Mouse (Mus musculus): Measurements from ENCODE around the gene Wfdc1. TPM values are rescaled to one million over a fixed set of nuclear protein-coding genes. Genes with fewer than 3 reads are reported as not detected.

The Wfdc1 gene
- polyA plus RNA-seq, 1 experiment from 2014 or later: 0.25 TPM

GRCm38 (mm10) chr8:119694696-119695095, 28.5 kb downstream of the Wfdc1 start:
- ATAC-seq (ENCODE audit: insufficient number of reproducible peaks, insufficient read depth, low FRiP score, low TSS enrichment, low read depth): no peak
- H3K27ac ChIP-seq: no peak overlapping the region
- no peak overlapping the region for H3K4me3 ChIP-seq
- H3K4me2 ChIP-seq: no peak overlapping the region
- WGBS: 58% methylated on average over 7 of the region's 7 CpGs
- peaks cover 12% of the 10 kb centered on the region for H3K4me1 ChIP-seq
- H3K27me3 ChIP-seq: peaks cover 21% of the 10 kb centered on the region
- no peaks in the 10 kb centered on the region for H3K9me3 ChIP-seq
- no peaks in the 10 kb centered on the region for H3K36me3 ChIP-seq
- H3K9ac ChIP-seq: no peak overlapping the region

DNA sequence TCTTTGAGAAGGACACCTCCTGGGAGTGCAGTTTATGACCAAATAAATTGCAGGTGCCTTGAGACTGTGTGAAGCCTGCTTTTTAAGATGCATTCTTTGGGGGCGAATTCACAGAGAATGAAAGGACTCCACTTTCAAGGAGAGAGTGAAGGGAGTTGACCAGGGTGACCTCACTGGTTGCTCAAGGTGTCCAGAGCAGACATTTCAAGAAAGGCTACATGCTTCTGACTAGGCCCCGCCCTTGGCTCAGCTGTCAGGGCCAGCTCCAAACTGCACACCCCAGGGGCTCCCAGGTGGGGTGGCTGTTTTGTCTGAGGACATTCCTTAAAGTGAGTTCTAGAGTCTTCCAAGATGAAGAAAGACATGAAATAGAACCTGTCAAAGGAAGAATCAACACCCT, 31.0 kb downstream of the Wfdc1 start:
- no peak for ATAC-seq (ENCODE audit: insufficient number of reproducible peaks, insufficient read depth, low FRiP score, low TSS enrichment, low read depth)
- H3K36me3 ChIP-seq: no peaks in the 10 kb centered on the region
- H3K4me1 ChIP-seq: peaks cover 17% of the 10 kb centered on the region
- no peak overlapping the region for H3K9ac ChIP-seq
- H3K27me3 ChIP-seq: peaks cover 46% of the 10 kb centered on the region
- no peak overlapping the region for H3K4me3 ChIP-seq
- H3K27ac ChIP-seq: no peak overlapping the region
- 77% methylated on average over 2 of the region's 2 CpGs for WGBS
- H3K9me3 ChIP-seq: no peaks in the 10 kb centered on the region
- no peak overlapping the region for H3K4me2 ChIP-seq

GRCm38 (mm10) chr8:119698960-119699359, 32.8 kb downstream of the Wfdc1 start:
- ATAC-seq (ENCODE audit: insufficient number of reproducible peaks, insufficient read depth, low FRiP score, low TSS enrichment, low read depth): no peak
- Histone ChIP-seq H3K4me3 (peak overlapping the region; percentile 21), H3K4me2 (peak overlapping the region; percentile 53), H3K9ac (no peak overlapping the region), H3K4me1 (peaks cover 17% of the 10 kb centered on the region), H3K27me3 (peaks cover 55% of the 10 kb centered on the region), H3K36me3 (no peaks in the 10 kb centered on the region), H3K9me3 (no peaks in the 10 kb centered on the region), H3K27ac (no peak overlapping the region)
- 2% methylated on average over 12 of the region's 12 CpGs for WGBS

DNA sequence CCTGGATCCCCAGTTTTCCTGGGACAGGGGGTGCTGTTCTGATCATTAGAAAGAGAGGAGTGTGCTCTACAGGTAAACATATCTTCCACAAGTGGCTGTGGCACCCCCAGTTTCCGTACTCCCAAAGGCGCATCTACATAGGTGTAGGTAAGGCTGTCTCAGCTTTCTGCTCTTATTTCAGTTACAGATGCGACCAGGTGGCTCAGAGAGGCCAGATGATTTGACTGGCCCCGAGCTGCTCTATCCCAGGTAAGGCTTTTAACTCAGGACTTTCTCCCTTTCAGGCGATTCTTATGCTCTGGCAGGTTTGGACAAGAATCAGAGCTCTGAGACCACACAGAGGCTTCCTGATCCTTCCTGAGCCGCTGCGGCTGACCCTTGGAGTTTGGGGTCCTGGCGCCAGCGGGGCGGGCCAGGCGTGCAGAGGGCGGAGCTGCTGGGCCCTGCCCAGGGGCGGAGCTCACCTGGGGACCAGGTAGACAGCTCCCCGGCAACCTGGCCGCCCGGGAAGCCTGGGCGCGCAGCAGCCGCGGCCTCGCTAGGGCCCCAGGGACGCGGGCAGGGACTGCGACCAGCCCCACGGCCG, 33.5 kb downstream of the Wfdc1 start, which contains the start of gene Atp2c2:
TSS of gene Atp2c2 (plus strand) at position 461 of the 586 bp plus-strand sequence.
- peak; percentile 59; the same call in 1 of the 2 replicates for ATAC-seq (ENCODE audit: insufficient number of reproducible peaks, insufficient read depth, low FRiP score, low TSS enrichment, low read depth)
- Histone ChIP-seq H3K9me3 (no peaks in the 10 kb centered on the region), H3K27ac (no peak within 1 kb of the TSS), H3K9ac (peak within 1 kb of the TSS; percentile 32; the same call in 1 of the 2 replicates), H3K4me1 (peaks cover 17% of the 10 kb centered on the region), H3K4me3 (peak within 1 kb of the TSS; percentile 21), H3K4me2 (peak within 1 kb of the TSS; percentile 53), H3K27me3 (peaks cover 55% of the 10 kb centered on the region), H3K36me3 (no peaks in the 10 kb centered on the region)
- 3% methylated on average over 26 of the region's 26 CpGs for WGBS

- Histone ChIP-seq H3K9me3 (no peaks in the 10 kb centered on the region), H3K4me2 (no peak overlapping the region), H3K4me3 (no peak overlapping the region), H3K27ac (no peak overlapping the region), H3K9ac (no peak overlapping the region), H3K27me3 (peaks cover 51% of the 10 kb centered on the region), H3K4me1 (peaks cover 14% of the 10 kb centered on the region), H3K36me3 (no peaks in the 10 kb centered on the region)
- WGBS: 69% methylated on average over 7 of the region's 7 CpGs
- ATAC-seq (ENCODE audit: insufficient number of reproducible peaks, insufficient read depth, low FRiP score, low TSS enrichment, low read depth): no peak
Observed at GRCm38 (mm10) chr8:119702965-119703364, 36.8 kb downstream of the Wfdc1 start.

DNA sequence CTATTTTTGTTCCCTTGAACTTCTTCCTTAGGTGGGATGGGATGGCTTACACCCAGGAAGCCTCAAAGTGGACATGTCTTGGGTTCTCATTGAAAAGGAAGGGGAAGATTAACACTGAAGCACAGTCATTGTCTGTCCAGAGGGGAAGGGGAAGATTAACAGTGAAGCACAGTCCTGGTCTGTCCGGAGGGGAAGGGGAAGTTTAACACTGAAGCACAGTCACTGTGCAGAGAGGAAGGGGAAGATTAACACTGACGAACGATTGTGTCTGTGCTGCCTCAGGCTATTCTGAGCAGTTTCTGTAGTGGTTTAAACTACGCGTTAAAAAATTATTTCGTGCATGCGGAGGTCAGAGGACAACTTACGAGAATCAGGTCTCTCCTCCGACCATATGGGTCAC, 41.0 kb downstream of the Wfdc1 start:
- 78% methylated on average over 9 of the region's 9 CpGs for WGBS

GRCm38 (mm10) chr8:119708471-119708870, 42.3 kb downstream of the Wfdc1 start:
- no peaks in the 10 kb centered on the region for H3K27me3 ChIP-seq
- no peaks in the 10 kb centered on the region for H3K36me3 ChIP-seq
- H3K9me3 ChIP-seq: no peaks in the 10 kb centered on the region
- ATAC-seq (ENCODE audit: insufficient number of reproducible peaks, insufficient read depth, low FRiP score, low TSS enrichment, low read depth): no peak
- no peak overlapping the region for H3K4me3 ChIP-seq
- H3K9ac ChIP-seq: no peak overlapping the region
- H3K4me1 ChIP-seq: peaks cover 10% of the 10 kb centered on the region; the same call in 1 of the 2 replicates
- H3K27ac ChIP-seq: no peak overlapping the region
- H3K4me2 ChIP-seq: no peak overlapping the region
- 90% methylated on average over 8 of the region's 8 CpGs for WGBS

More for the DNA sequence above, 41.0 kb downstream of the Wfdc1 start:
- Histone ChIP-seq H3K9ac (no peak overlapping the region), H3K27me3 (peaks cover 9% of the 10 kb centered on the region), H3K36me3 (no peaks in the 10 kb centered on the region), H3K9me3 (no peaks in the 10 kb centered on the region), H3K27ac (no peak overlapping the region), H3K4me3 (no peak overlapping the region), H3K4me2 (no peak overlapping the region), H3K4me1 (peaks cover 10% of the 10 kb centered on the region; the same call in 1 of the 2 replicates)
- ATAC-seq (ENCODE audit: insufficient number of reproducible peaks, insufficient read depth, low FRiP score, low TSS enrichment, low read depth): no peak

DNA sequence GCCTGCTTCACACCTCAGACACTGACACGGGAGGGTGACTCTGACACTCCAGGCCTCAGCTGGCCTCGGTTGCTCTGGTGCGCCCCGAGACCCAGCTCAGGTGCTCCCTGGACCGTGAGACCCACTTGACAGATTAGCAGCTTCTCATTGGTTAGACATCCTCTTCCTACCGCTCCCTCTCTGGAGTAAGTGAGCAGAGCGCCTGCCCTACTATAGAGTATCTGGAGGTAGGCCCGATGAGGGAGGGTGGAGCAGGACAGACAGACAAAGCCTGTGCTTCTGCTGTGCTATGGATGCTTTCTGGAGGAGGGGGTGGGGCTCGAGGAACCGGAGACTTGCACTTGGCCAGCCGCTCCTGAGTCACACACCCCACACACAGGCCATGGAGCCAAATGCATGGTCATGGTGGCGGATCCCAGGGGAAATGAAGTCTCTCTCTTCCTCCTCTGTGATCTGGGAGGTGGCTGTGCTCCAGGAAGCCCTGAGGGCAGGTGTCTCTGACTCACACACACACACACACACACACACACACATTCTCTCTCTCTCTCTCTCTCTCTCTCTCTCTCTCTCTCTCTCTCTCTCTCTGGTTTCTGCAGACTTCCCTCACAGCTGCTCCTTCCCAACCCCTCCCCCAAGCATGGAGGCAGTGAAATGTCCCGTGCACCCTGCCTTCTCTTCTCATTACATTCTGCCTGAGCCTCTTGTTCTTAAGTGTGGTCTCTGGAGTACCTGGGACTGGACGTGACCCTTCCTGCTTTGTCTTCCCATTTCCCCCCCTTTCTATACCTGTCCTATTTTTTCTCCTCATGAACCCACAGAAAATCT, 42.9 kb downstream of the Wfdc1 start:
- no peak overlapping the region for H3K4me3 ChIP-seq
- 61% methylated on average over 14 of the region's 14 CpGs for WGBS
- no peak overlapping the region for H3K4me2 ChIP-seq
- peak; percentile 22; the same call in 1 of the 2 replicates for ATAC-seq (ENCODE audit: insufficient number of reproducible peaks, insufficient read depth, low FRiP score, low TSS enrichment, low read depth)
- no peaks in the 10 kb centered on the region for H3K27me3 ChIP-seq
- peaks cover 10% of the 10 kb centered on the region; the same call in 1 of the 2 replicates for H3K4me1 ChIP-seq
- no peaks in the 10 kb centered on the region for H3K9me3 ChIP-seq
- 0 out of 2 replicates have a peak overlapping the region, but pooled peaks have one; percentile 1 for H3K9ac ChIP-seq
- H3K36me3 ChIP-seq: no peaks in the 10 kb centered on the region
- H3K27ac ChIP-seq: no peak overlapping the region; the same call in 1 of the 2 replicates

- no peak for ATAC-seq (ENCODE audit: insufficient number of reproducible peaks, insufficient read depth, low FRiP score, low TSS enrichment, low read depth)
- no peaks in the 10 kb centered on the region for H3K36me3 ChIP-seq
- H3K9ac ChIP-seq: no peak overlapping the region
- H3K4me1 ChIP-seq: peaks cover 10% of the 10 kb centered on the region; the same call in 1 of the 2 replicates
- no peak overlapping the region for H3K4me3 ChIP-seq
- no peak overlapping the region; the same call in 1 of the 2 replicates for H3K27ac ChIP-seq
- H3K27me3 ChIP-seq: no peaks in the 10 kb centered on the region
- no peak overlapping the region for H3K4me2 ChIP-seq
- 76% methylated on average over 11 of the region's 11 CpGs for WGBS
- H3K9me3 ChIP-seq: no peaks in the 10 kb centered on the region
Observed at GRCm38 (mm10) chr8:119709703-119710093, 43.5 kb downstream of the Wfdc1 start.

GRCm38 (mm10) chr8:119712226-119712625, 46.1 kb downstream of the Wfdc1 start:
- no peak overlapping the region for H3K9ac ChIP-seq
- peaks cover 10% of the 10 kb centered on the region; the same call in 1 of the 2 replicates for H3K4me1 ChIP-seq
- no peaks in the 10 kb centered on the region for H3K9me3 ChIP-seq
- 66% methylated on average over 6 of the region's 6 CpGs for WGBS
- no peak overlapping the region for H3K4me2 ChIP-seq
- H3K36me3 ChIP-seq: no peaks in the 10 kb centered on the region
- H3K27me3 ChIP-seq: no peaks in the 10 kb centered on the region
- H3K4me3 ChIP-seq: no peak overlapping the region
- no peak overlapping the region for H3K27ac ChIP-seq
- ATAC-seq (ENCODE audit: insufficient number of reproducible peaks, insufficient read depth, low FRiP score, low TSS enrichment, low read depth): no peak

DNA sequence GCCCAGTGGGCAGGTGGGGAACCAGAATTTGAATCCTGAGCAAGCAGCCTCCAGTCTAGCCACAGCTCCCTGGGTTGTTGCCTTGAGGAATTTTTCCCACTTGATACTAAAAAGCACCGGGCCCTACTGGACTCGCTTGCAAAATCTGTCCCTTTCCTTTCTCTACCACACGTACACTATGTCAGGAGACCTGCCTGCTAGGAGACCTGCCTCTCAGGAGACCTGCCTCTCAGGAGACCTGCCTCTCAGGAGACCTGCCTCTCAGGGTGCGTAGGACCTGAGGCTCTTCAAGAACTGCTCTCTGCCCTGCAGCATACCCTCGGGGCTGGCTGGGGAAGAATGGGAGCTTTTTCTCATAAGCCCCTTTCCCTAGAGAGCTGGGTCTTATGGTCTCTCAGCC, 47.3 kb downstream of the Wfdc1 start:
- WGBS: 66% methylated on average over 5 of the region's 5 CpGs
- ATAC-seq (ENCODE audit: insufficient number of reproducible peaks, insufficient read depth, low FRiP score, low TSS enrichment, low read depth): no peak
- Histone ChIP-seq H3K4me3 (no peak overlapping the region), H3K4me2 (no peak overlapping the region), H3K9ac (no peak overlapping the region), H3K9me3 (no peaks in the 10 kb centered on the region), H3K27ac (no peak overlapping the region), H3K27me3 (no peaks in the 10 kb centered on the region), H3K4me1 (peaks cover 10% of the 10 kb centered on the region; the same call in 1 of the 2 replicates), H3K36me3 (no peaks in the 10 kb centered on the region)

All from embryonic facial prominence, embryonic 13.5 days (tissue).